8 mouse cellular contexts compared by ENCODE assay signal in the genomic region with DNA sequence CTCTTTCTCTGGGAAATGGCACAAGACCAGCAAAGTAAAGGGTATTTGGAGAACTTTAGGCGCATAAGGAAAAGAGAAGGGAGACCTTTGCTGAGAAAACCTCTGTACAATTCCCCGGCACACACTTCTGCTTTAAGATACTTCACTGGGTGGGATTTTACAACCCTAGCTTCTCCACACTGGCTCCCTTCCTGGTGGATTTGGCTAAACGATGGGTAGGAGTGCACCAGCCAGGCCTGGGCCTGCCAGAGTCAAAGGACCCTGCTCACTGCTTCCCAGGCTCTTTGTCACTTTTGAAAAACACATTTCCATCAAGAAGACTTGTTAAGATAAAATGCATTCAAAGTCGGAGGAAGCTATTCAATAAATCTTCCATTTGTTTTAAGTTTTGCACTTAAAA. TPM values are rescaled to one million over a fixed set of nuclear protein-coding genes. Genes with fewer than 3 reads are reported as not detected.
DNase-seq lines count a peak whose midpoint lies in the region; ATAC-seq and TF ChIP-seq lines count a peak whose summit lies in the region.
"Had no signal": no experiment of that assay in that cellular context is flagged by ENCODE, and none has a peak within 500 bp of the region (broad histone marks: within the 10 kb centered on the region; RNA-seq: fewer than 3 reads in every experiment).

No protein-coding gene starts in this region.

- H3K9ac ChIP-seq in kidney, postnatal 0 days (ENCODE audit: low read depth, low read length): no peak overlapping the region
- H3K9ac ChIP-seq in embryonic facial prominence, embryonic 14.5 days (ENCODE audit: low read depth, low read length): peak overlapping the region; percentile 76
- peak overlapping the region; percentile 76 for H3K9ac ChIP-seq in forebrain, postnatal 0 days
- H3K9ac ChIP-seq in midbrain, postnatal 0 days (replicated peaks; ENCODE audit: low read length, poor library complexity, severe bottlenecking): peak overlapping the region; percentile 72

- no peak for DNase-seq in kidney, postnatal 0 days (ENCODE audit: low spot score)
- no peak for DNase-seq in kidney, postnatal 10 days
- DNase-seq in embryonic facial prominence, embryonic 14.5 days (ENCODE audit: low spot score): no peak
- DNase-seq in forebrain, postnatal 0 days: no peak
- no peak for DNase-seq in midbrain, postnatal 0 days (ENCODE audit: low spot score)
- DNase-seq in thymus, adult 2 months: no peak

- no peak overlapping the region for H3K27ac ChIP-seq in kidney, postnatal 0 days
- H3K27ac ChIP-seq in embryonic facial prominence, embryonic 14.5 days (replicated peaks; ENCODE audit: low read depth, low read length): peak overlapping the region; percentile 98
- peak overlapping the region; percentile 99 for H3K27ac ChIP-seq in forebrain, postnatal 0 days (ENCODE audit: low read depth, low read length)
- peak overlapping the region; percentile 81 for H3K27ac ChIP-seq in midbrain, postnatal 0 days (ENCODE audit: low read depth, low read length)
- H3K27ac ChIP-seq in thymus, adult 2 months (ENCODE audit: control insufficient read depth, insufficient read depth, low read length): no peak overlapping the region

- peak overlapping the region; percentile 6; the same call in 1 of the 2 replicates for H3K4me2 ChIP-seq in kidney, postnatal 0 days (ENCODE audit: low read length)
- peak overlapping the region; percentile 85 for H3K4me2 ChIP-seq in embryonic facial prominence, embryonic 14.5 days (ENCODE audit: low read depth, low read length)
- H3K4me2 ChIP-seq in forebrain, postnatal 0 days (ENCODE audit: low read depth): peak overlapping the region; percentile 69
- H3K4me2 ChIP-seq in midbrain, postnatal 0 days (ENCODE audit: low read depth, low read length, poor library complexity, severe bottlenecking): peak overlapping the region; percentile 56

- H3K36me3 ChIP-seq in kidney, postnatal 0 days (ENCODE audit: insufficient read depth, low read length): no peaks in the 10 kb centered on the region
- H3K36me3 ChIP-seq in embryonic facial prominence, embryonic 14.5 days (ENCODE audit: control insufficient read depth, insufficient read depth, low read length): 0 out of 2 replicates have a peak, but pooled peaks cover 4% of the 10 kb centered on the region
- peaks cover 14% of the 10 kb centered on the region for H3K36me3 ChIP-seq in forebrain, postnatal 0 days (ENCODE audit: insufficient read depth)
- H3K36me3 ChIP-seq in midbrain, postnatal 0 days (ENCODE audit: insufficient read depth, low read length): peaks cover 7% of the 10 kb centered on the region; the same call in 1 of the 2 replicates
- H3K36me3 ChIP-seq in thymus, adult 2 months (ENCODE audit: control insufficient read depth, insufficient read depth, low read length): no peaks in the 10 kb centered on the region

- peaks cover 9% of the 10 kb centered on the region; the same call in 1 of the 2 replicates for H3K4me1 ChIP-seq in kidney, postnatal 0 days (replicated peaks; ENCODE audit: insufficient read depth, low read length)
- H3K4me1 ChIP-seq in embryonic facial prominence, embryonic 14.5 days (ENCODE audit: control insufficient read depth, insufficient read depth, low read length): peaks cover 8% of the 10 kb centered on the region; the same call in 1 of the 2 replicates
- 0 out of 2 replicates have a peak, but pooled peaks cover 4% of the 10 kb centered on the region for H3K4me1 ChIP-seq in forebrain, postnatal 0 days (ENCODE audit: insufficient read depth)
- H3K4me1 ChIP-seq in midbrain, postnatal 0 days (ENCODE audit: insufficient read depth, low read length): peaks cover 2% of the 10 kb centered on the region; the same call in 1 of the 2 replicates
- H3K4me1 ChIP-seq in thymus, adult 2 months (replicated peaks; ENCODE audit: control insufficient read depth, insufficient read depth, low read length): no peaks in the 10 kb centered on the region

- TF ChIP-seq POLR2A in thymus, adult 2 months (IDR thresholded peaks at IDR 0.05; ENCODE audit: control insufficient read depth, extremely low read depth, insufficient read depth, low read length, poor library complexity): no peak

- 48% methylated on average over 4 of the region's 4 CpGs for whole genome bisulfite sequencing in kidney, postnatal 0 days
- 38% methylated on average over 4 of the region's 4 CpGs for WGBS in embryonic facial prominence, embryonic 14.5 days
- 20% methylated on average over 4 of the region's 4 CpGs for WGBS in forebrain, postnatal 0 days
- 33% methylated on average over 4 of the region's 4 CpGs for WGBS in midbrain, postnatal 0 days
- WGBS in thymus, adult 2 months: 29% methylated on average over 4 of the region's 4 CpGs

- no peak overlapping the region for H3K4me3 ChIP-seq in kidney, postnatal 0 days (replicated peaks; ENCODE audit: low read depth, low read length)
- H3K4me3 ChIP-seq in embryonic facial prominence, embryonic 14.5 days (ENCODE audit: low read depth, low read length): peak overlapping the region; percentile 81
- peak overlapping the region; percentile 79 for H3K4me3 ChIP-seq in forebrain, postnatal 0 days (ENCODE audit: low read depth, low read length)
- H3K4me3 ChIP-seq in midbrain, postnatal 0 days (ENCODE audit: low read depth, low read length): peak overlapping the region; percentile 87
- no peak overlapping the region for H3K4me3 ChIP-seq in thymus, adult 2 months (ENCODE audit: control insufficient read depth, insufficient read depth, low read length)

- H3K27me3 ChIP-seq in kidney, postnatal 0 days (ENCODE audit: insufficient read depth, low read length): no peaks in the 10 kb centered on the region
- H3K27me3 ChIP-seq in embryonic facial prominence, embryonic 14.5 days (replicated peaks; ENCODE audit: control insufficient read depth, insufficient read depth, low read length): peaks cover 58% of the 10 kb centered on the region
- H3K27me3 ChIP-seq in forebrain, postnatal 0 days (ENCODE audit: insufficient read depth, low read length): 0 out of 2 replicates have a peak, but pooled peaks cover 3% of the 10 kb centered on the region
- H3K27me3 ChIP-seq in midbrain, postnatal 0 days (ENCODE audit: insufficient read depth, low read length): no peaks in the 10 kb centered on the region
- peaks cover 11% of the 10 kb centered on the region for H3K27me3 ChIP-seq in thymus, adult 2 months (ENCODE audit: control insufficient read depth, insufficient read depth, low read length)

- no peak for ATAC-seq in kidney, postnatal 0 days (replicated peaks; ENCODE audit: low FRiP score, low read depth)
- no peak for ATAC-seq in embryonic facial prominence, embryonic 14.5 days (ENCODE audit: low read depth)
- ATAC-seq in forebrain, postnatal 0 days: no peak
- no peak for ATAC-seq in midbrain, postnatal 0 days (ENCODE audit: low FRiP score)
- ATAC-seq in activated CD4-positive, CD25-positive, alpha-beta regulatory T cell, adult 4 months: no peak

- H3K9me3 ChIP-seq in kidney, postnatal 0 days (replicated peaks; ENCODE audit: low read length): no peaks in the 10 kb centered on the region
- no peaks in the 10 kb centered on the region for H3K9me3 ChIP-seq in embryonic facial prominence, embryonic 14.5 days (ENCODE audit: control insufficient read depth, low read length)
- H3K9me3 ChIP-seq in forebrain, postnatal 0 days (ENCODE audit: low read length): no peaks in the 10 kb centered on the region
- H3K9me3 ChIP-seq in midbrain, postnatal 0 days (ENCODE audit: low read length): no peaks in the 10 kb centered on the region

- no peak for TF ChIP-seq CTCF in kidney, postnatal 0 days (IDR thresholded peaks at IDR 0.05; ENCODE audit: low read depth)
- no peak for TF ChIP-seq CTCF in forebrain, postnatal 0 days (IDR thresholded peaks at IDR 0.05; ENCODE audit: low read depth)
- no peak for TF ChIP-seq CTCF in midbrain, postnatal 0 days (IDR thresholded peaks at IDR 0.05)
- TF ChIP-seq CTCF in thymus, adult 2 months (IDR thresholded peaks at IDR 0.05; ENCODE audit: borderline replicate concordance, control insufficient read depth, extremely low read depth, insufficient read depth, low read length, poor library complexity): no peak

RNA-seq across cellular contexts. Expression of a gene that starts 6.3 kb away (rescaled TPM):
- 9.8 and 11.2 TPM in 2 replicates for polyA plus RNA-seq in kidney, postnatal 0 days (2015; fragmentation: Nextera tagmentation; extraction: Ambion mirVana)
- polyA plus RNA-seq in embryonic facial prominence, embryonic 14.5 days (2014; fragmentation: Nextera tagmentation; extraction: Ambion mirVana): 17.9 and 19.4 TPM in 2 replicates
- total RNA-seq in forebrain, postnatal 0 days (2014; rRNA removed): 161 and 250 TPM in 2 replicates
- 72.9 and 89.1 TPM in 2 replicates for polyA plus RNA-seq in forebrain, postnatal 0 days (2015; fragmentation: Nextera tagmentation; extraction: Ambion mirVana)
- total RNA-seq in midbrain, postnatal 0 days (2014; rRNA removed): 163 and 184 TPM in 2 replicates
- 46.4 and 55.5 TPM in 2 replicates for polyA plus RNA-seq in midbrain, postnatal 0 days (2015; fragmentation: Nextera tagmentation; extraction: Ambion mirVana)
- not detected for polyA plus RNA-seq in activated CD4-positive, CD25-positive, alpha-beta regulatory T cell, adult 4 months (2017; shearing (Covaris generic))
- 9.2 and 11.6 TPM in 2 replicates for polyA plus RNA-seq in thymus, adult 2 months (2012; rRNA removed)
- total RNA-seq: common myeloid progenitor, adult 5-6 weeks had no signal

Comparison
In these comparisons a context has a peak if more than half of its experiments do, and no peak if none do; other contexts are left out.
1. H3K27ac ChIP-seq: peak in embryonic facial prominence, embryonic 14.5 days (single experiment), forebrain, postnatal 0 days (single experiment) and midbrain, postnatal 0 days (single experiment); none in kidney, postnatal 0 days (single experiment) and thymus, adult 2 months (single experiment).
2. H3K4me2 ChIP-seq: peak in every context shown above with its lines; median percentile 85 in embryonic facial prominence, embryonic 14.5 days; 69 in forebrain, postnatal 0 days; 56 in midbrain, postnatal 0 days; 6 in kidney, postnatal 0 days.
3. H3K4me3 ChIP-seq: peak in embryonic facial prominence, embryonic 14.5 days (single experiment), forebrain, postnatal 0 days (single experiment) and midbrain, postnatal 0 days (single experiment); none in kidney, postnatal 0 days (single experiment) and thymus, adult 2 months (single experiment).